Mouse (Mus musculus) heart, postnatal 0 days (tissue): ENCODE data around the gene Gid8.

ENCODE experiments used
- CTCF ChIP-seq: IDR thresholded peaks from 2 replicates; pipeline ENCODE4 v1.5.1; 2016; ENCODE audit warnings: antibody characterized with exemption, control low read depth, low read depth
- EP300 ChIP-seq: IDR thresholded peaks from 2 replicates; pipeline ENCODE4 v1.6.1; 2016; ENCODE audit warnings: antibody characterized with exemption, low read depth

GRCm38 (mm10) chr2:180741421-180741820, 31.5 kb downstream of the Gid8 start:
- no peak for TF ChIP-seq CTCF
- TF ChIP-seq EP300, result no peak
